Mouse (Mus musculus): Measurements from ENCODE around the gene Afg1l. TPM values are rescaled to one million over a fixed set of nuclear protein-coding genes. Genes with fewer than 3 reads are reported as not detected.
A peak's percentile ranks its signal among the peaks of the same experiment; 100 is the strongest.

Afg1l gene
- polyA plus RNA-seq, 1 experiment from 2014 or later, result 15.3 TPM

DNA sequence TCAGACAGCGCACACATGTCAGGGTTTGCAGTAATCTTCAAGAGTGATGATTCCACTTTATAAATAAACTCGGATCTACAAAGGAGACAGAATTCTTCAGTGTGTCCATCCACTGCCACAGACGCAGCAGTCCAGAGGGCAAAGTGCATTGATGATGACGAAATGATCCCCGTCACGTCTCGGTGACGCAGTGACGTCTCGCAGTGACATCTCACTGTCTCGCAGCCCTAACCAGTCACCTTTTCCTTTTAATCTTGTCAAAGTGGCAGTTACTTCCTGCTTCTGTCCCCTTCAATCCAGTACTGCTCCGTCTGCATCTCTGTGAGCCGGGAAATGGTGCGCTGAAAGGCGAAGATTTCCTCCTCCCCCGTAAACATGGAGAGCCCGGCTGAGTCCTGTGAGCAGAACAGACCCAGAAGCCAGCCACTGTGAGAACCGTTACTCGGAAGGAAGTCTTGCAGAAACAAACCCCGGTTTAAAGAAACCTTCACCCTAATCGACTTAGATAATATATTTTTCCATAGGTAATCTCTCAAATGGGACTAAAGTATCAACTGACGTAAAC, 165.1 kb downstream of the Afg1l start:
- H3K27me3 ChIP-seq (replicated peaks; ENCODE audit: control insufficient read depth, insufficient read depth, low read length), result no peaks in the 10 kb centered on the region
- no peak overlapping the region for H3K27ac ChIP-seq (ENCODE audit: low read length)
- no peak overlapping the region for H3K4me2 ChIP-seq (ENCODE audit: low read depth, low read length)
- H3K4me3 ChIP-seq (ENCODE audit: low read length), result no peak overlapping the region
- no peak overlapping the region for H3K9ac ChIP-seq (ENCODE audit: low read depth, low read length)
- no peaks in the 10 kb centered on the region for H3K36me3 ChIP-seq (ENCODE audit: control insufficient read depth, insufficient read depth, low read length)
- no peaks in the 10 kb centered on the region for H3K9me3 ChIP-seq (ENCODE audit: control insufficient read depth, low read length)
- WGBS, result 64% methylated on average over 22 of the region's 22 CpGs
- no peak for ATAC-seq
- H3K4me1 ChIP-seq (ENCODE audit: control insufficient read depth, insufficient read depth, low read length), result 0 out of 2 replicates have a peak, but pooled peaks cover 4% of the 10 kb centered on the region

GRCm38 (mm10) chr10:42312557-42312956, 165.8 kb downstream of the Afg1l start:
- no peak overlapping the region for H3K4me2 ChIP-seq (ENCODE audit: low read depth, low read length)
- H3K36me3 ChIP-seq (ENCODE audit: control insufficient read depth, insufficient read depth, low read length), result no peaks in the 10 kb centered on the region
- no peak overlapping the region for H3K4me3 ChIP-seq (ENCODE audit: low read length)
- no peak for ATAC-seq
- no peak overlapping the region for H3K9ac ChIP-seq (ENCODE audit: low read depth, low read length)
- H3K9me3 ChIP-seq (ENCODE audit: control insufficient read depth, low read length), result no peaks in the 10 kb centered on the region
- H3K27me3 ChIP-seq (replicated peaks; ENCODE audit: control insufficient read depth, insufficient read depth, low read length), result no peaks in the 10 kb centered on the region
- WGBS, result 67% methylated on average over 1 of the region's 1 CpGs
- H3K4me1 ChIP-seq (ENCODE audit: control insufficient read depth, insufficient read depth, low read length), result 0 out of 2 replicates have a peak, but pooled peaks cover 4% of the 10 kb centered on the region
- no peak overlapping the region for H3K27ac ChIP-seq (ENCODE audit: low read length)

DNA sequence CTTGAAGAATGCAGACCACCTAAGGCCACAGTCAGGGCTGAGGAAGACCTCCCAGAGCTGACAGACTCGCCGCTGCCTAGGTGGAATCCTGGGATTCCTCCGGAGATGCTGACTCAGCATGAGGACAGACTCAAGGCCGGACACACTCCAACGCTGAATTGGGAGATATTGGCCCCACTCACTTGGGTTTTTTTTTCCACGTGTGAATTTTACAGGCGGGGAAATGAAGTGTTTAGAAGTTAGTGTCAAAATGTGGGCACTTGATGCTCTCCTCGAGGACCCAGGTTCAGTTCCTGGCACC, 169.7 kb downstream of the Afg1l start:
- Histone ChIP-seq H3K9me3 (ENCODE audit: control insufficient read depth, low read length) (no peaks in the 10 kb centered on the region), H3K4me3 (ENCODE audit: low read length) (peak overlapping the region; percentile 25), H3K36me3 (ENCODE audit: control insufficient read depth, insufficient read depth, low read length) (no peaks in the 10 kb centered on the region), H3K27ac (ENCODE audit: low read length) (no peak overlapping the region), H3K4me1 (ENCODE audit: control insufficient read depth, insufficient read depth, low read length) (0 out of 2 replicates have a peak, but pooled peaks cover 4% of the 10 kb centered on the region), H3K27me3 (replicated peaks; ENCODE audit: control insufficient read depth, insufficient read depth, low read length) (no peaks in the 10 kb centered on the region), H3K9ac (ENCODE audit: low read depth, low read length) (no peak overlapping the region), H3K4me2 (ENCODE audit: low read depth, low read length) (peak overlapping the region; percentile 47)
- no peak for ATAC-seq
- WGBS, result 34% methylated on average over 8 of the region's 8 CpGs

- peak; percentile 28; the same call in 1 of the 2 replicates for ATAC-seq
- Histone ChIP-seq H3K27me3 (replicated peaks; ENCODE audit: control insufficient read depth, insufficient read depth, low read length) (no peaks in the 10 kb centered on the region), H3K9ac (ENCODE audit: low read depth, low read length) (0 out of 2 replicates have a peak overlapping the region, but pooled peaks have one; percentile 21), H3K9me3 (ENCODE audit: control insufficient read depth, low read length) (no peaks in the 10 kb centered on the region), H3K4me2 (ENCODE audit: low read depth, low read length) (peak overlapping the region; percentile 47), H3K4me1 (ENCODE audit: control insufficient read depth, insufficient read depth, low read length) (0 out of 2 replicates have a peak, but pooled peaks cover 4% of the 10 kb centered on the region), H3K36me3 (ENCODE audit: control insufficient read depth, insufficient read depth, low read length) (no peaks in the 10 kb centered on the region), H3K4me3 (ENCODE audit: low read length) (peak overlapping the region; percentile 25), H3K27ac (ENCODE audit: low read length) (no peak overlapping the region)
- WGBS, result 10% methylated on average over 20 of the region's 20 CpGs
Measured at GRCm38 (mm10) chr10:42307980-42308686, 170.2 kb downstream of the Afg1l start.

DNA sequence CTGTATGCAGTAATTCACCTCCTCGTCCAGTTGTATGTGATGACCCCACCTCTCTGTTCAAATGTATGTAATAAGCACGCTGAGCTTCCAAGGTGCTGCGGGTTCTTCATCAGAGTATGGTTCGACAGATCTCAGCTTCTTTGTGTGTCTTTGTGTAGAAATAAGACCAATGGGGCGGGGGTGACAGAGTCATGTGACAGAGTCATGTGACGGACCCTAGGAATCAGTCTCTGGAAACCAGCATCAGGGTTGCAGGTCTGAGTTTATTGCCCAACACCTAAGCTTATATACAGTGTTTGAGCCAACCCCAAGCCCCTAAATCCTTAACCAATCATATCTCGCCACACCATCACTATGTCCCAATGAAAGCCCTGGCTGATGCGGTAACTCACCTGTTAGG, 171.9 kb downstream of the Afg1l start:
- H3K9me3 ChIP-seq (ENCODE audit: control insufficient read depth, low read length), result no peaks in the 10 kb centered on the region
- H3K27me3 ChIP-seq (replicated peaks; ENCODE audit: control insufficient read depth, insufficient read depth, low read length), result no peaks in the 10 kb centered on the region
- 0 out of 2 replicates have a peak, but pooled peaks cover 2% of the 10 kb centered on the region for H3K4me1 ChIP-seq (ENCODE audit: control insufficient read depth, insufficient read depth, low read length)
- no peak overlapping the region for H3K4me3 ChIP-seq (ENCODE audit: low read length)
- no peak overlapping the region for H3K9ac ChIP-seq (ENCODE audit: low read depth, low read length)
- H3K36me3 ChIP-seq (ENCODE audit: control insufficient read depth, insufficient read depth, low read length), result no peaks in the 10 kb centered on the region
- no peak for ATAC-seq
- H3K4me2 ChIP-seq (ENCODE audit: low read depth, low read length), result no peak overlapping the region
- no peak overlapping the region for H3K27ac ChIP-seq (ENCODE audit: low read length)
- 86% methylated on average over 8 of the region's 8 CpGs for WGBS

GRCm38 (mm10) chr10:42300805-42301204, 177.6 kb downstream of the Afg1l start:
- no peak overlapping the region for H3K27ac ChIP-seq (ENCODE audit: low read length)
- ATAC-seq, result no peak
- H3K36me3 ChIP-seq (ENCODE audit: control insufficient read depth, insufficient read depth, low read length), result no peaks in the 10 kb centered on the region
- H3K9ac ChIP-seq (ENCODE audit: low read depth, low read length), result no peak overlapping the region
- no peaks in the 10 kb centered on the region for H3K27me3 ChIP-seq (replicated peaks; ENCODE audit: control insufficient read depth, insufficient read depth, low read length)
- no peak overlapping the region for H3K4me2 ChIP-seq (ENCODE audit: low read depth, low read length)
- H3K4me3 ChIP-seq (ENCODE audit: low read length), result no peak overlapping the region
- WGBS, result 63% methylated on average over 4 of the region's 4 CpGs
- H3K9me3 ChIP-seq (ENCODE audit: control insufficient read depth, low read length), result no peaks in the 10 kb centered on the region
- no peaks in the 10 kb centered on the region for H3K4me1 ChIP-seq (ENCODE audit: control insufficient read depth, insufficient read depth, low read length)

DNA sequence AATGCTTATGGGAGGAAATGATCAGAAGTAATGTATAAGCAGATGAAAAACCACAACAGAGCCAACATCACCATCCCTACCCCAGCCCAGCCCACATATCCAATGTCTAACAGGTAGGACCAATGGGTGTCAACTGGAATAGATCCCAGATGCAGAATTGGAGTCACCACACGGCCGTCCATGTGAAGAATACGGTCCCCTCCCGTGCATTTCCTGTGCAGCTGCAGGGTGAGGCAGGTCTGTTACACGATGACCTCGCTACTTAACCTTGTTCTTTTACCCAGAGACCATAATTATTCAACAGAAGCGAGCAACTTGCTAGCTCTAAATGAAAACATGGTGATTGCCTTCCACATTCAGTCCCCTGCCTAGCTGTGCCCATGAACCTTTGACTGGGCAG, 178.4 kb downstream of the Afg1l start:
- H3K9me3 ChIP-seq (ENCODE audit: control insufficient read depth, low read length), result no peaks in the 10 kb centered on the region
- WGBS, result 49% methylated on average over 7 of the region's 7 CpGs
- H3K36me3 ChIP-seq (ENCODE audit: control insufficient read depth, insufficient read depth, low read length), result no peaks in the 10 kb centered on the region
- ATAC-seq, result no peak
- no peak overlapping the region for H3K4me3 ChIP-seq (ENCODE audit: low read length)
- no peaks in the 10 kb centered on the region for H3K27me3 ChIP-seq (replicated peaks; ENCODE audit: control insufficient read depth, insufficient read depth, low read length)
- H3K4me1 ChIP-seq (ENCODE audit: control insufficient read depth, insufficient read depth, low read length), result no peaks in the 10 kb centered on the region
- H3K4me2 ChIP-seq (ENCODE audit: low read depth, low read length), result no peak overlapping the region
- no peak overlapping the region for H3K27ac ChIP-seq (ENCODE audit: low read length)
- no peak overlapping the region for H3K9ac ChIP-seq (ENCODE audit: low read depth, low read length)

DNA sequence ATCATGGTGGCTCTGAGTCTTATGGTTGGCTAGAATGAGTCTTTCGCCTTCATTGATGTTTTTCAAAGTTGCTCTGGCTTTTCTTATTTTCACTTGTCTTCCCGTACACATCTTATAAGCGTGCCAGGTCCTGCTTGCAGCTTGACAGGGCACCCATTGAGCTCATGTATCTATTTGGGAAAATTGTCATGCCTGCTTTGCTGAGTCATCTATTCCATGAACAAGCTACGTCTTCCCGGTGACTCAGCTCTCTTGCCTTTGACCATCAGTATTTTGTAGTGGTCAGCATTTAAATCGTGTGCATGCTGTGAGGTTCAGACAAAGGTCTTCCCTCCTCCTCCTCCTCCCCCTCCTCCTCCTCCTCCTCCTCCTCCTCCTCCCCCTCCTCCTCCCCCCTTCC, 178.9 kb downstream of the Afg1l start:
- no peak overlapping the region for H3K9ac ChIP-seq (ENCODE audit: low read depth, low read length)
- ATAC-seq, result no peak
- 77% methylated on average over 6 of the region's 6 CpGs for WGBS
- no peak overlapping the region for H3K27ac ChIP-seq (ENCODE audit: low read length)
- H3K9me3 ChIP-seq (ENCODE audit: control insufficient read depth, low read length), result no peaks in the 10 kb centered on the region
- no peaks in the 10 kb centered on the region for H3K4me1 ChIP-seq (ENCODE audit: control insufficient read depth, insufficient read depth, low read length)
- no peaks in the 10 kb centered on the region for H3K27me3 ChIP-seq (replicated peaks; ENCODE audit: control insufficient read depth, insufficient read depth, low read length)
- H3K4me2 ChIP-seq (ENCODE audit: low read depth, low read length), result no peak overlapping the region
- H3K36me3 ChIP-seq (ENCODE audit: control insufficient read depth, insufficient read depth, low read length), result no peaks in the 10 kb centered on the region
- no peak overlapping the region for H3K4me3 ChIP-seq (ENCODE audit: low read length)

GRCm38 (mm10) chr10:42297954-42298353, 180.4 kb downstream of the Afg1l start:
- H3K4me3 ChIP-seq (ENCODE audit: low read length), result no peak overlapping the region
- H3K4me2 ChIP-seq (ENCODE audit: low read depth, low read length), result no peak overlapping the region
- H3K27me3 ChIP-seq (replicated peaks; ENCODE audit: control insufficient read depth, insufficient read depth, low read length), result no peaks in the 10 kb centered on the region
- WGBS, result 95% methylated on average over 1 of the region's 1 CpGs
- H3K9ac ChIP-seq (ENCODE audit: low read depth, low read length), result no peak overlapping the region
- H3K4me1 ChIP-seq (ENCODE audit: control insufficient read depth, insufficient read depth, low read length), result no peaks in the 10 kb centered on the region
- no peak overlapping the region for H3K27ac ChIP-seq (ENCODE audit: low read length)
- no peak for ATAC-seq
- H3K36me3 ChIP-seq (ENCODE audit: control insufficient read depth, insufficient read depth, low read length), result no peaks in the 10 kb centered on the region
- no peaks in the 10 kb centered on the region for H3K9me3 ChIP-seq (ENCODE audit: control insufficient read depth, low read length)

All from intestine, embryonic 16.5 days (tissue).